Mouse (Mus musculus) MEL (cell line): ENCODE results near the gene Yif1a. TPM values are rescaled to one million over a fixed set of nuclear protein-coding genes. Genes with fewer than 3 reads are reported as not detected.

ENCODE experiments used
- DNase-seq: peaks from one replicate; pipeline ENCODE4 v3.0.0; 2011; ENCODE audit warnings: low read depth, low spot score
- H3K27ac ChIP-seq: 2 replicates; pipeline ENCODE4 v1.5.1; 2012; ENCODE audit warnings: low read depth, mild to moderate bottlenecking, control low read depth, low read length, moderate library complexity; ENCODE audit not compliant: control insufficient read depth
- H3K27me3 ChIP-seq, 2 experiments: fragments of 150-350 bp in 1 of 2; sonication (generic) in 1 of 2; 2 replicates each; pipeline ENCODE4 v1.6.1; 2012; ENCODE audit warnings: low read length in 2 of 2, mild to moderate bottlenecking in 2 of 2, improper control_type of control experiment in 1 of 2, moderate library complexity in 1 of 2; ENCODE audit not compliant: insufficient read depth in 2 of 2, control insufficient read depth in 1 of 2
- H3K36me3 ChIP-seq, 2 experiments: 2 replicates each; pipeline ENCODE4 v1.6.1; 2012 to 2014; ENCODE audit warnings: low read length in 2 of 2, improper control_type of control experiment in 1 of 2, inconsistent platforms in 1 of 2, mild to moderate bottlenecking in 1 of 2; ENCODE audit not compliant: insufficient read depth in 2 of 2, control insufficient read depth in 1 of 2
- H3K4me1 ChIP-seq, 2 experiments: fragments of 150-350 bp in 1 of 2; sonication (generic) in 1 of 2; 2 replicates each; pipeline ENCODE4 v1.6.1; 2012; ENCODE audit warnings: low read length in 2 of 2, improper control_type of control experiment in 1 of 2, mild to moderate bottlenecking in 1 of 2; ENCODE audit not compliant: insufficient read depth in 2 of 2, control insufficient read depth in 1 of 2
- H3K4me3 ChIP-seq, 2 experiments: fragments of 150-350 bp in 1 of 2; sonication (generic) in 1 of 2; 2 replicates each; pipeline ENCODE4 v1.5.1; 2012; ENCODE audit warnings: low read depth in 2 of 2, low read length in 2 of 2, mild to moderate bottlenecking in 2 of 2, moderate library complexity in 2 of 2, control low read depth in 1 of 2, improper control_type of control experiment in 1 of 2; ENCODE audit not compliant: control insufficient read depth in 1 of 2, insufficient read depth in 1 of 2
- H3K79me2 ChIP-seq: 2 replicates; pipeline ENCODE4 v1.6.1; 2012; ENCODE audit warnings: mild to moderate bottlenecking, low read length, moderate library complexity; ENCODE audit not compliant: control insufficient read depth, poor library complexity, insufficient read depth
- H3K9ac ChIP-seq: 2 replicates; pipeline ENCODE4 v1.6.1; 2012; ENCODE audit warnings: low read depth, mild to moderate bottlenecking, control low read depth, low read length, moderate library complexity; ENCODE audit not compliant: control insufficient read depth, poor library complexity, severe bottlenecking
- H3K9me3 ChIP-seq: fragments of 150-350 bp; sonication (generic); replicated peaks from 2 replicates; pipeline ENCODE4 v1.6.1; 2012; ENCODE audit warnings: mild to moderate bottlenecking, low read length, improper control_type of control experiment, moderate library complexity; ENCODE audit not compliant: insufficient read depth
- CTCF ChIP-seq, 3 experiments: IDR thresholded peaks in 2 of 3; conservative IDR thresholded peaks in 1 of 3; 2 replicates each; pipeline ENCODE4 v1.5.1; 2011 to 2012; ENCODE audit warnings: low read length in 3 of 3, low read depth in 2 of 3, mild to moderate bottlenecking in 2 of 3, improper control_type of control experiment in 1 of 3, inconsistent platforms in 1 of 3, mixed read lengths in 1 of 3, moderate library complexity in 1 of 3; ENCODE audit not compliant: control insufficient read depth in 1 of 3, insufficient read depth in 1 of 3, poor library complexity in 1 of 3, severe bottlenecking in 1 of 3
- ELF1 ChIP-seq: IDR thresholded peaks from 2 replicates; pipeline ENCODE4 v1.6.1; 2014; ENCODE audit warnings: low read depth, mild to moderate bottlenecking, inconsistent platforms, low read length, improper control_type of control experiment, moderate library complexity
- EP300 ChIP-seq, 2 experiments: IDR thresholded peaks; 2 replicates each; pipeline ENCODE4 v1.6.1; 2011; ENCODE audit warnings: improper control_type of control experiment in 2 of 2, low read length in 2 of 2, low read depth in 1 of 2, mild to moderate bottlenecking in 1 of 2
- GABPA ChIP-seq: IDR thresholded peaks from 2 replicates; pipeline ENCODE4 v1.6.1; 2012; ENCODE audit warnings: low read depth, mild to moderate bottlenecking, inconsistent platforms, low read length, improper control_type of control experiment, moderate library complexity
- JUND ChIP-seq: IDR thresholded peaks from 2 replicates; pipeline ENCODE4 v1.6.1; 2011; ENCODE audit warnings: low read depth, mild to moderate bottlenecking, improper control_type of control experiment, low read length
- MAFK ChIP-seq: IDR thresholded peaks from 2 replicates; pipeline ENCODE4 v1.6.1; 2011; ENCODE audit warnings: low read depth, mild to moderate bottlenecking, low read length, improper control_type of control experiment, borderline replicate concordance
- MEF2A ChIP-seq: IDR thresholded peaks from 2 replicates; pipeline ENCODE4 v1.6.1; 2014; ENCODE audit warnings: low read depth, mild to moderate bottlenecking, inconsistent platforms, low read length, improper control_type of control experiment; ENCODE audit not compliant: poor library complexity, insufficient replicate concordance, severe bottlenecking; ENCODE audit errors: extremely low read depth
- MXI1 ChIP-seq: IDR thresholded peaks from 2 replicates; pipeline ENCODE4 v1.6.1; 2011; ENCODE audit warnings: mild to moderate bottlenecking, low read depth, low read length, improper control_type of control experiment
- MYB ChIP-seq: IDR thresholded peaks from 2 replicates; pipeline ENCODE4 v1.6.1; 2011; ENCODE audit warnings: mild to moderate bottlenecking, low read depth, low read length, improper control_type of control experiment
- POLR2AphosphoS2 ChIP-seq: IDR thresholded peaks from 2 replicates; pipeline ENCODE4 v1.6.1; 2011; ENCODE audit warnings: low read length, improper control_type of control experiment
- SIN3A ChIP-seq: IDR thresholded peaks from 2 replicates; pipeline ENCODE4 v1.6.1; 2012; ENCODE audit warnings: low read length, improper control_type of control experiment, inconsistent platforms
- SMC3 ChIP-seq: IDR thresholded peaks from 2 replicates; pipeline ENCODE4 v1.6.1; 2011; ENCODE audit warnings: low read depth, low read length, improper control_type of control experiment
- TBP ChIP-seq: IDR thresholded peaks from 2 replicates; pipeline ENCODE4 v1.8.0; 2011; ENCODE audit warnings: low read depth, low read length, improper control_type of control experiment
- UBTF ChIP-seq: IDR thresholded peaks from 2 replicates; pipeline ENCODE4 v1.6.1; 2012; ENCODE audit warnings: low read depth, mild to moderate bottlenecking, inconsistent platforms, low read length, improper control_type of control experiment, moderate library complexity, borderline replicate concordance; ENCODE audit not compliant: insufficient read depth
- USF1 ChIP-seq: IDR thresholded peaks from 2 replicates; pipeline ENCODE4 v1.6.1; 2014; ENCODE audit warnings: low read depth, mild to moderate bottlenecking, inconsistent platforms, low read length, improper control_type of control experiment, moderate library complexity
- polyA plus RNA-seq, 2 experiments: library from polyadenylated mRNA; stranded (reverse) in 1 of 2; unstranded in 1 of 2; fragments of >175 nt in 1 of 2; fragments of >200 nt in 1 of 2; gene quantifications; 2 replicates each; pipeline versions ENCODE4 v1.2.1 to v1.2.4; 2012; ENCODE audit warnings: low replicate concordance in 2 of 2, low read depth in 1 of 2; ENCODE audit not compliant: insufficient read length in 2 of 2, insufficient read depth in 1 of 2, missing spikeins in 1 of 2
- total RNA-seq: library from RNA; depleted of rRNA; stranded (reverse); fragments of 300-350 nt; gene quantifications from 2 replicates; pipeline ENCODE4 v1.2.3, GENCODE M21; 2012

The Yif1a gene
- total and polyA plus RNA-seq, 3 experiments, result 54.0 to 64.3 TPM; not detected in 1

GRCm38 (mm10) chr19:5106731-5107191 lies 18.4 kb downstream of the Yif1a start, which contains the start of gene Rab1b (continued):
- TF ChIP-seq SMC3 (no peak), USF1 (no peak), SIN3A (no peak; the same call in 1 of the 2 replicates), EP300 (IDR thresholded peaks at IDR 0.05; ENCODE audit: low read depth in 1 of 2, low read length in 2 of 2) (no peak), UBTF (no peak), POLR2AphosphoS2 (0 out of 2 replicates have a peak, but pooled peaks have one; percentile 30), MEF2A (no peak), JUND (no peak)

DNA sequence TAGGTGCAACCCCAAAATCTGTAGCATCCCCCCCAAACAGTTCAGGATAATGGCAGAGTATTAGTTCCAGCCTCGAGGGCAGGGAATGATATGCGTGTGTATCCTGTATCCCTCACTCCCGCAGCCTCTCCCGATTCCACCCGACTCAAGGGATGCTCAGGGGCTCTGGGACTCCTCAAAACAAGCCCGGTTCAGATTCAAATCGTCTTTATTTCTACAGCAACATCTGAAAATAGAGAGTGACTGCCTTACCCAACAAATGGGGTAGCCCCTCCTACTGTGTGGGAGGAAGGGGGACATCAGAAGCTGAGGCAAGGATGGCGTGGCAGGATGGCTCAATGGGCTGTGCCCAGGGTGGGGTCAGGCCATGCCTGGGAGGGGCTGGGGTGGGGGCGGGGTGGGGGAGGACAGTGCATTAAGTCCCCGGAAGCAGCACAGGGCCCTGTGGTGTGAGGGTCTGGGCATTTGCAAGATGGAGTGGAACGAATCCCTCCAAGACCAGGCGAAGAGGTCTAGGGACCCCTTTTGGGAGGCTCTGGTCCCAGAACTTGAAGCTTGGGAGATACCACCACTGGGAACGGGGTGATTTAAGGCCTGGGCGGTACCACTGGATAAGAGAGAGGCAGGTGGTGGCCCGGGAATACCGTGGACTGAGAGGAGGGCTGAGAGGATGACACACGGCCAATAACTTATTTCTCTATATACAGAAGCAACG lies 19.4 kb downstream of the Yif1a start:
- Histone ChIP-seq H3K4me1 (peaks cover 2 to 6% of the 10 kb centered on the region in 2 experiments; a peak in 3 of 4 replicates), H3K27ac (no peak overlapping the region), H3K27me3 (no peaks in the 10 kb centered on the region), H3K36me3 (peaks cover 1 to 6% of the 10 kb centered on the region in 2 experiments; a peak in 3 of 4 replicates), H3K9me3 (no peaks in the 10 kb centered on the region), H3K4me3 (no peak overlapping the region), H3K79me2 (peaks cover 9% of the 10 kb centered on the region; the same call in 1 of the 2 replicates), H3K9ac (no peak overlapping the region)
- TF ChIP-seq EP300 (IDR thresholded peaks at IDR 0.05; ENCODE audit: low read depth in 1 of 2, low read length in 2 of 2), result no peak
- no peak for TF ChIP-seq ELF1
- TF ChIP-seq TBP, result no peak
- no peak for TF ChIP-seq GABPA
- TF ChIP-seq MYB, result no peak
- no peak for TF ChIP-seq MXI1
- TF ChIP-seq POLR2AphosphoS2, result no peak
- no peak for DNase-seq

GRCm38 (mm10) chr19:5108271-5108575 lies 19.9 kb downstream of the Yif1a start:
- peak; percentile 39 for DNase-seq
- H3K36me3 ChIP-seq, result peaks cover 1 to 6% of the 10 kb centered on the region in 2 experiments; a peak in 3 of 4 replicates
- H3K4me1 ChIP-seq, result peaks cover 2 to 6% of the 10 kb centered on the region in 2 experiments; a peak in 3 of 4 replicates
- no peak overlapping the region for H3K27ac ChIP-seq
- H3K27me3 ChIP-seq, result no peaks in the 10 kb centered on the region
- no peak overlapping the region for H3K9ac ChIP-seq
- TF ChIP-seq CTCF (IDR thresholded peaks at IDR 0.05 in 2 of 3, conservative IDR thresholded peaks at IDR 0.05 in 1 of 3; ENCODE audit: control insufficient read depth in 1 of 3, insufficient read depth in 1 of 3, low read depth in 2 of 3, low read length in 3 of 3, poor library complexity in 1 of 3, severe bottlenecking in 1 of 3), result peak in 2 of 3 experiments; percentile 17 to 34; a peak in 2 of 6 replicates
- TF ChIP-seq SMC3, result peak; percentile 17; the same call in 1 of the 2 replicates
- TF ChIP-seq MAFK, result no peak
- no peaks in the 10 kb centered on the region for H3K9me3 ChIP-seq
- H3K79me2 ChIP-seq, result peaks cover 9% of the 10 kb centered on the region; the same call in 1 of the 2 replicates
- no peak overlapping the region for H3K4me3 ChIP-seq
